Mouse (Mus musculus) megakaryocyte, embryonic 14.5 days (primary cell): ENCODE results near the gene Tcf7l2.

Source experiments
- FLI1 ChIP-seq: IDR thresholded peaks from 2 replicates; pipeline ENCODE4 v1.6.1; 2012; ENCODE audit warnings: low read length, inconsistent platforms, mixed read lengths
- GATA1 ChIP-seq: IDR thresholded peaks from 3 replicates; pipeline ENCODE4 v1.6.1; 2012; ENCODE audit warnings: mixed read lengths, low read length, inconsistent platforms, borderline replicate concordance

DNA sequence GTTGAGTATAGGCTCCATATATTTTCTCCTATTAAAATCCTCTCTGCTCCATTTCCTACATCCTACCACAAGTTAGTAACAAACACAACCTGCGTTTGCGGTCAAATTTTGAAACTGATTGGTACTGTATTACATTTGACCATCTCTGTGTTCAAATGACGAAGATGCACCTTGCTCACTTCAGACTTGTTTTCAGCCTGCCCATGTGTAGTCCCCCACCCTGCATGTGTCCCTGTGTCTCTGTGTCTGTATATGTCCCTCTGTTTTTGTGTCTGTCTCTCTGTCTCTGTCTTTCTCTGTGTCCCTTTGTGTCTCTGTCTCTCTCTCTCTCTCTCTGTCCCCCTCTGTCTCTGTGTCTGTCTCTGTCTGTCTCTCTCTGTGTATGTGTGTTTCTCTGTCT lies 222.8 kb downstream of the Tcf7l2 start:
- TF ChIP-seq GATA1 (no peak), FLI1 (no peak)
